Mouse (Mus musculus) olfactory bulb, adult 2 months (tissue): Measurements from ENCODE around the gene Cars.
"Not testable (repeated sequence)": the region's sequence is repeated elsewhere in the genome, so short reads cannot be mapped to it uniquely, and the experiment has no call there.

Experiments
- CTCF ChIP-seq: fragments of 200-500 bp; IDR thresholded peaks from 2 replicates; pipeline ENCODE4 v1.5.1; 2012; ENCODE audit warnings: low read depth, mild to moderate bottlenecking, low read length, moderate library complexity; ENCODE audit not compliant: insufficient read depth
- POLR2A ChIP-seq: fragments of 200-500 bp; IDR thresholded peaks from 2 replicates; pipeline ENCODE4 v1.6.1; 2012; ENCODE audit warnings: mild to moderate bottlenecking, low read depth, low read length, moderate library complexity; ENCODE audit not compliant: insufficient read depth

DNA sequence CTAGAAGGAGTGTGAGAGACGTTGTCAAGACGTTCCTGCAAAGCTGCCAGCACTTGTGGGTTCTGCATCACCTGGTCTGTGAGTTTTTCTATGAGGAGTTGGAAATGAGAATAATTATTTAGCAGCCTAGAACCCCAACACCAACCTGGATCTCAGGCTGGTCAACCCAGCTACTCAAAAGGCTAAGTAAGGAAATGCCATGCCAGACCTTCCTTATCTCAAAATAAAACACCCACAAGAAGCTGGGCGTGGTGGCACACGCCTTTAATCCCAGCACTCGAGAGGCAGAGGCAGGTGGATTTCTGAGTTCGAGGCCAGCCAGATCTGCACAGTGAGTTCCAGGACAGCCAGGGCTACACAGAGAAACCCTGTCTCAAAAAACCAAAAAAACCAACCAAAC, 61.7 kb downstream of the Cars start:
- not testable (repeated sequence) for TF ChIP-seq CTCF, POLR2A
